Mouse (Mus musculus): ENCODE measurements around the gene Ccdc92b. TPM values are rescaled to one million over a fixed set of nuclear protein-coding genes. Genes with fewer than 3 reads are reported as not detected.

Ccdc92b gene
- polyA plus RNA-seq, 1 experiment from 2014 or later = 3.3 TPM

DNA sequence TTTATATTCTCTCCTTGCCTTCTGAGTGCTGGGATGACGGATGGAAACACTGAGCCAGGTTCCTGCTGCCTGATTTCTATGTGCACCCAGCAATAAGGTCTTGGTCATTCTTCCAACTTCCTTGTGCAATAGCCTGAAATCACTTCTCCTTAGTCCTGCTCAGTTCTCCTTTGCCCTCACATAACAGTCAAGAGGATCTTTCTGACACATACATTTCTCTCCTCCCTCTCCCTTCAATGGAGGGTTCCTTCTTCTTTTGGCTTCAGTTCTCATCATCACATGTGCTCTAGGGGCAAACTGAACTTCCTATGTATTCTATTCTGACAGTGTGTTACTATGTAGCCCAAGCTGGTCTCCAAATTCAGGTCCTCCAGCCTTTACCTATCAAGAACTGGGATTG lies 28.6 kb downstream of the Ccdc92b start:
- WGBS = 76% methylated on average over 1 of the region's 1 CpGs
- no peak for ATAC-seq (replicated peaks)
- Histone ChIP-seq H3K27me3 (replicated peaks) (no peaks in the 10 kb centered on the region), H3K9me3 (no peaks in the 10 kb centered on the region), H3K4me1 (peaks cover 39% of the 10 kb centered on the region), H3K27ac (no peak overlapping the region), H3K4me3 (no peak overlapping the region), H3K36me3 (replicated peaks) (no peaks in the 10 kb centered on the region), H3K4me2 (no peak overlapping the region), H3K9ac (no peak overlapping the region)

GRCm38 (mm10) chr11:74648676-74649075 lies 29.3 kb downstream of the Ccdc92b start:
- H3K4me3 ChIP-seq = peak overlapping the region; percentile 87
- peak; percentile 32; the same call in 1 of the 2 replicates for ATAC-seq (replicated peaks)
- no peaks in the 10 kb centered on the region for H3K27me3 ChIP-seq (replicated peaks)
- H3K9ac ChIP-seq = peak overlapping the region; percentile 72
- no peaks in the 10 kb centered on the region for H3K36me3 ChIP-seq (replicated peaks)
- H3K4me1 ChIP-seq = peaks cover 45% of the 10 kb centered on the region
- 3% methylated on average over 1 of the region's 1 CpGs for WGBS
- peak overlapping the region; percentile 74 for H3K27ac ChIP-seq
- no peaks in the 10 kb centered on the region for H3K9me3 ChIP-seq
- peak overlapping the region; percentile 95 for H3K4me2 ChIP-seq

- H3K36me3 ChIP-seq (replicated peaks) = no peaks in the 10 kb centered on the region
- H3K9me3 ChIP-seq = no peaks in the 10 kb centered on the region
- H3K27me3 ChIP-seq (replicated peaks) = no peaks in the 10 kb centered on the region
- WGBS = under 1% methylated on average over 42 of the region's 58 CpGs
- H3K27ac ChIP-seq = peak within 1 kb of the TSS; percentile 74
- H3K4me1 ChIP-seq = peaks cover 47% of the 10 kb centered on the region
- peak within 1 kb of the TSS; percentile 87 for H3K4me3 ChIP-seq
- peak within 1 kb of the TSS; percentile 72 for H3K9ac ChIP-seq
- peak; percentile 92 for ATAC-seq (replicated peaks)
- peak within 1 kb of the TSS; percentile 95 for H3K4me2 ChIP-seq
Measured at GRCm38 (mm10) chr11:74649095-74649646, 29.8 kb downstream of the Ccdc92b start, which contains the start of gene Cluh. Gene Cluh (plus strand): TSS chr11:74649495.

GRCm38 (mm10) chr11:74649647-74650551 lies 30.5 kb downstream of the Ccdc92b start:
- Histone ChIP-seq H3K4me2 (peak overlapping the region; percentile 95), H3K4me3 (peak overlapping the region; percentile 87), H3K4me1 (peaks cover 47% of the 10 kb centered on the region), H3K27me3 (replicated peaks) (no peaks in the 10 kb centered on the region), H3K27ac (peak overlapping the region; percentile 74), H3K9me3 (no peaks in the 10 kb centered on the region), H3K9ac (peak overlapping the region; percentile 72), H3K36me3 (replicated peaks) (no peaks in the 10 kb centered on the region)
- 2% methylated on average over 43 of the region's 53 CpGs for WGBS
- ATAC-seq (replicated peaks) = peak; percentile 79

DNA sequence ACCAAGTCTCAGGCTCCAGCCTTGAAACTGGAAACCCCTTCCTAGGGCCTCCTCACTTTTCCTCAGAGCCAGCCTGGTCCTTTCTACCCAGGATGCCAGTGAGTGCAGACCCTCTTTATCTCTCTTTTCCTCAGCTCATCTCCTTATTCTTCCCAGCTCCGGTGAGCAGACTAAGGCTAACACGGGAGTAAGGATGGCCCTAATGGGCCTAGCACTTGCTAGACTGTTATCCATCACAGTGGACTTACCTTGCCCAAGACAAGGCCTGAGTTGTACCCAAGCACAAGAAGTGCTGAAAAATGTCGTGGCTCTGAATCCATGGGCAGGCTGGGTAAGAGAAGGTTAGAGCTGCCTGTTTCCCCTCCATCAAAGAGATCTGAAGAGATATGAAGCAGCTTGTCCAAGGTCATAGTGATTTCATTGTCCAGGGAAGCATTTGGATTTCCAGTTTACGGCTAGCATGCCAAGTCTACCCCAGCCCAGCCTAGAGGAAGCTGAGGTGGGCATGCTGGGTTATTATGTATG lies 31.2 kb downstream of the Ccdc92b start:
- Histone ChIP-seq H3K4me3 (peak overlapping the region; percentile 87), H3K9ac (peak overlapping the region; percentile 72; the same call in 1 of the 2 replicates), H3K4me1 (peaks cover 47% of the 10 kb centered on the region), H3K4me2 (peak overlapping the region; percentile 95), H3K27ac (no peak overlapping the region), H3K36me3 (replicated peaks) (no peaks in the 10 kb centered on the region), H3K9me3 (no peaks in the 10 kb centered on the region), H3K27me3 (replicated peaks) (no peaks in the 10 kb centered on the region)
- ATAC-seq (replicated peaks) = no peak
- WGBS = 62% methylated on average over 4 of the region's 4 CpGs

DNA sequence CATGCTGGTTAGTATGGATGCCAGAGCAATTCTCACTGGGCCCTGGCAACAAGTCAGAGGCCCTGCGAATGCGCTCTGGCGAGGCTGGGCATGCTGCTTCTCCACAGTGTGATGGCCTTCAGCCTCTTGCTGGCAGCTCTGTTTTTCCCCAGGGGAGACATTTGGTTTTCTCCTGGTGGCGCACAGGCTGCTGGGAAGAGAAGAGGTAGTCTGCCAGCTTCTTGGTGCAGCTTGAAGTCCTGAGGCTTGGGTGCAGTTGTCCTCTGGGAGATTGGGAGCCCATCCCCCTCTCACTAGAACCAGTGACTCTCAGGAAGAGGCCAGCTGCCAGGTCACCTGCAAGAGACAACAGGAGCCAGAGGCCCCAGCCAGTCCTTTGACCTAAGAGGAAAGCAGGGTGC lies 33.4 kb downstream of the Ccdc92b start:
- H3K4me2 ChIP-seq = no peak overlapping the region
- H3K4me1 ChIP-seq = peaks cover 47% of the 10 kb centered on the region
- peak overlapping the region; percentile 52 for H3K27ac ChIP-seq
- no peak overlapping the region for H3K4me3 ChIP-seq
- no peak overlapping the region for H3K9ac ChIP-seq
- no peak for ATAC-seq (replicated peaks)
- no peaks in the 10 kb centered on the region for H3K9me3 ChIP-seq
- no peaks in the 10 kb centered on the region for H3K27me3 ChIP-seq (replicated peaks)
- WGBS = 53% methylated on average over 4 of the region's 4 CpGs
- H3K36me3 ChIP-seq (replicated peaks) = peaks cover 8% of the 10 kb centered on the region

- Histone ChIP-seq H3K9me3 (no peaks in the 10 kb centered on the region), H3K4me1 (peaks cover 45% of the 10 kb centered on the region), H3K9ac (no peak overlapping the region), H3K27me3 (replicated peaks) (no peaks in the 10 kb centered on the region), H3K27ac (peak overlapping the region; percentile 52), H3K36me3 (replicated peaks) (peaks cover 14% of the 10 kb centered on the region), H3K4me3 (no peak overlapping the region), H3K4me2 (no peak overlapping the region)
- 67% methylated on average over 6 of the region's 6 CpGs for WGBS
- ATAC-seq (replicated peaks) = no peak
Measured at GRCm38 (mm10) chr11:74653385-74653784, 34.0 kb downstream of the Ccdc92b start.

DNA sequence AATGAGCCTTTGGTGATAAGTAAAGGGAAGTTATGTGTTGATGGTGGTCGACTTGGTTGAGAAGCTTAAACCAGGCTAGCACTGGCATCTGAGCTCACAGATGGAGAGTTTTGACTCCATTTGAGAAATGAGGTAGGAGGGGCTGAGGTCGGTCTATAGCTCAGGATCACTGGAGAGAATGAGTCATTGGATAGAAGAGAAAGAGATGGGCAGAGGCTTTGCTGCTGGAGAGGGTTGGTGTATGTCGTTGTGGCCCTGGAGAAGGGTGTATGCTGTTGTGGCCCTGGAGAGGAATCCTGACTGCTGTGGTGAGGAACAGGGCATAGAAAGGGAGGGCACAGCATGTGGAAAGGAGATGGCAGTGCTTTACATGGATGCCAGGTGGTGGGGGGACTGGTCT lies 36.5 kb downstream of the Ccdc92b start:
- Histone ChIP-seq H3K4me2 (no peak overlapping the region), H3K27ac (no peak overlapping the region), H3K4me1 (peaks cover 28% of the 10 kb centered on the region), H3K4me3 (no peak overlapping the region), H3K9ac (no peak overlapping the region), H3K27me3 (replicated peaks) (no peaks in the 10 kb centered on the region), H3K36me3 (replicated peaks) (peaks cover 39% of the 10 kb centered on the region), H3K9me3 (no peaks in the 10 kb centered on the region)
- ATAC-seq (replicated peaks) = no peak
- 89% methylated on average over 3 of the region's 3 CpGs for WGBS

- WGBS = 95% methylated on average over 13 of the region's 13 CpGs
- H3K9me3 ChIP-seq = no peaks in the 10 kb centered on the region
- no peak overlapping the region for H3K27ac ChIP-seq
- no peak overlapping the region for H3K4me3 ChIP-seq
- H3K4me2 ChIP-seq = no peak overlapping the region
- no peaks in the 10 kb centered on the region for H3K27me3 ChIP-seq (replicated peaks)
- no peaks in the 10 kb centered on the region for H3K4me1 ChIP-seq
- H3K36me3 ChIP-seq (replicated peaks) = peaks cover 50% of the 10 kb centered on the region
- ATAC-seq (replicated peaks) = no peak
- no peak overlapping the region for H3K9ac ChIP-seq
Measured at GRCm38 (mm10) chr11:74660336-74660735, 40.9 kb downstream of the Ccdc92b start.

GRCm38 (mm10) chr11:74661641-74662040 lies 42.2 kb downstream of the Ccdc92b start:
- H3K9ac ChIP-seq = no peak overlapping the region
- 93% methylated on average over 19 of the region's 19 CpGs for WGBS
- ATAC-seq (replicated peaks) = no peak
- H3K27me3 ChIP-seq (replicated peaks) = no peaks in the 10 kb centered on the region
- H3K4me1 ChIP-seq = no peaks in the 10 kb centered on the region
- H3K27ac ChIP-seq = no peak overlapping the region
- no peaks in the 10 kb centered on the region for H3K9me3 ChIP-seq
- peaks cover 50% of the 10 kb centered on the region for H3K36me3 ChIP-seq (replicated peaks)
- H3K4me3 ChIP-seq = no peak overlapping the region
- H3K4me2 ChIP-seq = no peak overlapping the region

- 94% methylated on average over 6 of the region's 6 CpGs for WGBS
- H3K4me3 ChIP-seq = no peak overlapping the region
- H3K27me3 ChIP-seq (replicated peaks) = no peaks in the 10 kb centered on the region
- no peak overlapping the region for H3K4me2 ChIP-seq
- ATAC-seq (replicated peaks) = no peak
- no peaks in the 10 kb centered on the region for H3K4me1 ChIP-seq
- H3K9me3 ChIP-seq = no peaks in the 10 kb centered on the region
- H3K27ac ChIP-seq = no peak overlapping the region
- peaks cover 52% of the 10 kb centered on the region for H3K36me3 ChIP-seq (replicated peaks)
- no peak overlapping the region for H3K9ac ChIP-seq
Measured at GRCm38 (mm10) chr11:74662221-74662620, 42.8 kb downstream of the Ccdc92b start.

- Histone ChIP-seq H3K36me3 (replicated peaks) (peaks cover 46% of the 10 kb centered on the region), H3K4me3 (no peak overlapping the region), H3K9ac (no peak overlapping the region), H3K4me2 (no peak overlapping the region), H3K9me3 (no peaks in the 10 kb centered on the region), H3K27ac (no peak overlapping the region), H3K4me1 (no peaks in the 10 kb centered on the region), H3K27me3 (replicated peaks) (no peaks in the 10 kb centered on the region)
- ATAC-seq (replicated peaks) = no peak
- 92% methylated on average over 3 of the region's 3 CpGs for WGBS
Measured at GRCm38 (mm10) chr11:74664279-74664678, 44.9 kb downstream of the Ccdc92b start.

Data from midbrain, embryonic 15.5 days (tissue).